Mouse (Mus musculus): ENCODE data around the gene Uxs1. TPM values are rescaled to one million over a fixed set of nuclear protein-coding genes. Genes with fewer than 3 reads are reported as not detected.

Gene Uxs1
- polyA plus RNA-seq, 1 experiment from 2014 or later = 7.3 TPM

- ATAC-seq (ENCODE audit: low read depth) = no peak
- WGBS (ENCODE audit: insufficient replicate concordance) = 66% methylated on average over 4 of the region's 4 CpGs
- no peak overlapping the region for H3K27ac ChIP-seq (ENCODE audit: low read length)
- H3K4me2 ChIP-seq (ENCODE audit: low read depth, low read length) = no peak overlapping the region
- no peak overlapping the region for H3K4me3 ChIP-seq (ENCODE audit: low read depth, low read length)
- H3K27me3 ChIP-seq (ENCODE audit: control insufficient read depth, insufficient read depth, low read depth, low read length) = no peaks in the 10 kb centered on the region
- no peaks in the 10 kb centered on the region for H3K9me3 ChIP-seq (replicated peaks; ENCODE audit: control insufficient read depth, low read length)
- H3K9ac ChIP-seq (ENCODE audit: low read depth, low read length) = no peak overlapping the region
- H3K4me1 ChIP-seq (ENCODE audit: control insufficient read depth, low read depth, low read length) = no peaks in the 10 kb centered on the region
- H3K36me3 ChIP-seq (ENCODE audit: control insufficient read depth, insufficient read depth) = peaks cover 2% of the 10 kb centered on the region
Observed at GRCm38 (mm10) chr1:43768385-43768990, 59.1 kb downstream of the Uxs1 start.

DNA sequence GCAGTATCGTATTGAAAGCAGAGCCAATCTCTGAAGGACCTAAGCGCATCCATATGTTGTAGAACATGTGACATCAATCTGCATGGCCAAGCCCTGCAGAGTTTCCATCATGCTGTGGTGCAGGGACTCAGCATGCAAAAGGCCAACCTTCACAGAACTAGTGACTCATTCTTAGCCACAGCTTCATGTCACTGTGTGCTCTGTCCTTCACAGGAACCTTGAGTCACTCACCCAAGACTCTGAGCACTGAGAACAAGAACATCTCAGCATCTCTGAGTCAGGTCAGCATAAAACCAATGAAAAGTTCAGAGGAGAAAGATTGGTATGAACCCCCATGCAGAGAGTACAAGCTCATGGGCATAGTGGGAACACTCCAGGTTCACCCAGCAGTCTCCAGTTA lies 61.3 kb downstream of the Uxs1 start:
- no peak overlapping the region for H3K27ac ChIP-seq (ENCODE audit: low read length)
- H3K27me3 ChIP-seq (ENCODE audit: control insufficient read depth, insufficient read depth, low read depth, low read length) = no peaks in the 10 kb centered on the region
- 86% methylated on average over 2 of the region's 2 CpGs for WGBS (ENCODE audit: insufficient replicate concordance)
- no peaks in the 10 kb centered on the region; the same call in 1 of the 2 replicates for H3K36me3 ChIP-seq (ENCODE audit: control insufficient read depth, insufficient read depth)
- no peak for ATAC-seq (ENCODE audit: low read depth)
- no peaks in the 10 kb centered on the region for H3K9me3 ChIP-seq (replicated peaks; ENCODE audit: control insufficient read depth, low read length)
- H3K4me1 ChIP-seq (ENCODE audit: control insufficient read depth, low read depth, low read length) = no peaks in the 10 kb centered on the region
- no peak overlapping the region for H3K4me2 ChIP-seq (ENCODE audit: low read depth, low read length)
- H3K4me3 ChIP-seq (ENCODE audit: low read depth, low read length) = no peak overlapping the region
- no peak overlapping the region for H3K9ac ChIP-seq (ENCODE audit: low read depth, low read length)

DNA sequence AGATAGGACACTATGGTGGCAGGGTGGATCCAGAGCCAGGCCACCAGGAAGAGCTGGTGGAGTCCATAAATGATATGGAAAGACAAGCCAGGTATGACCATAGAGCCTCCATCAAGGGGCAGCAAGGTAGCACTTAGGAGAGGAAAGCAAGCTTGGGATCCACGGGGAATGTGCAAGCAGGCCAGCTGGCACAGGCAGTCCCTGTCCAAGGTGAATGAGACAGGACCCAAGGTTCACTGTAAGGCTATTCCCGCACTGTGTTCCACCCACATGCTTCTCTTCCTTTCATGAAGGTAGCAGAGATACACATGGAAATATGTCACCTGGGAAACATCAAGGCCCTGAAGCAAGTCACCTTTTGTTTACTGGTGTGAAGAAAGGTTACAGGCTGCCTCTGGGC lies 63.1 kb downstream of the Uxs1 start:
- WGBS (ENCODE audit: insufficient replicate concordance) = 81% methylated on average over 2 of the region's 2 CpGs
- ATAC-seq (ENCODE audit: low read depth) = no peak
- no peaks in the 10 kb centered on the region for H3K27me3 ChIP-seq (ENCODE audit: control insufficient read depth, insufficient read depth, low read depth, low read length)
- no peaks in the 10 kb centered on the region; the same call in 1 of the 2 replicates for H3K36me3 ChIP-seq (ENCODE audit: control insufficient read depth, insufficient read depth)
- no peak overlapping the region for H3K9ac ChIP-seq (ENCODE audit: low read depth, low read length)
- no peak overlapping the region for H3K4me2 ChIP-seq (ENCODE audit: low read depth, low read length)
- no peaks in the 10 kb centered on the region for H3K9me3 ChIP-seq (replicated peaks; ENCODE audit: control insufficient read depth, low read length)
- no peak overlapping the region for H3K27ac ChIP-seq (ENCODE audit: low read length)
- H3K4me3 ChIP-seq (ENCODE audit: low read depth, low read length) = no peak overlapping the region
- no peaks in the 10 kb centered on the region for H3K4me1 ChIP-seq (ENCODE audit: control insufficient read depth, low read depth, low read length)

GRCm38 (mm10) chr1:43760085-43760484 lies 67.5 kb downstream of the Uxs1 start:
- ATAC-seq (ENCODE audit: low read depth) = no peak
- no peaks in the 10 kb centered on the region; the same call in 1 of the 2 replicates for H3K36me3 ChIP-seq (ENCODE audit: control insufficient read depth, insufficient read depth)
- no peak overlapping the region for H3K4me3 ChIP-seq (ENCODE audit: low read depth, low read length)
- H3K9me3 ChIP-seq (replicated peaks; ENCODE audit: control insufficient read depth, low read length) = no peaks in the 10 kb centered on the region
- no peaks in the 10 kb centered on the region for H3K4me1 ChIP-seq (ENCODE audit: control insufficient read depth, low read depth, low read length)
- no peak overlapping the region for H3K27ac ChIP-seq (ENCODE audit: low read length)
- H3K4me2 ChIP-seq (ENCODE audit: low read depth, low read length) = no peak overlapping the region
- H3K9ac ChIP-seq (ENCODE audit: low read depth, low read length) = no peak overlapping the region
- H3K27me3 ChIP-seq (ENCODE audit: control insufficient read depth, insufficient read depth, low read depth, low read length) = no peaks in the 10 kb centered on the region

DNA sequence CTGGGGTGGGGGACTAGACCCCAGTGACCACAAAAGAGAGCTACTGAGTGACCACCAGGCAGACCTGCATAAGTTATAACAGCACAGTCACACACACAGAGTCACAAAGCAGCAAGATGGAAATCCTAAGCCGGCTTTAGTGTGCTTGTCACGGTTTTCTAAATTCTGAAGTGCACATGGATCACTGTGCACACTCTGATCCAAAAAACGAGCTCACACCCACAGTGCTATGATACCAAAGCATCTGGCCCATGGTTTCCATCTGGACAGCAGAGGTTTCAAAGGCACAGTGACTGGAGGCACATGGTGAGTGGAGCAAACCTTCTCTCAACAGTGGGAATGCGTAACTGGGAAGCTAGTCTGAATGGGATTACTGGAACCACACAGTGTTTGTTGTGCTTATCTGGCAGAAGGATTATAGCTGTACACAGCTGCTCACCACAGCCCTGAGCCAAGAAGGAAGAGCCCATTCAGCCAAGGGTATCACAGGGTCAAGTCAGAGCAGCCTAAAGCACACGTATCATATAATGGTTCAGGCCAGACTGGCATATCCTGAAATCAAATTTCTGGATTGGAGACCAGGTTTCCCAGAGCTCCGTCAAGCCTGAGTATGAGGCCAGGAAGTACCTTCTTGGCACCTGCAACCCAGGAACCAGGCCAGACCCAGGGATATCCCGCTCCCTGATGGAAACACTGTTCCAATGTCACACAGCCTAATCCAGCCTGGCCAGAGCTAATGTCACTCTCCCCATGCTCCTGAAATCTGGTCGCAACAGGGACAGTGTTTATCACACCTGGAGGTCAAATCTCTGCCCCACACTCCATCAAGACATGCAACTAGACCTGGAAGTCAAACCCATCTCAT lies 72.9 kb downstream of the Uxs1 start:
- no peak overlapping the region for H3K27ac ChIP-seq (ENCODE audit: low read length)
- no peak overlapping the region for H3K9ac ChIP-seq (ENCODE audit: low read depth, low read length)
- no peak overlapping the region for H3K4me2 ChIP-seq (ENCODE audit: low read depth, low read length)
- ATAC-seq (ENCODE audit: low read depth) = no peak
- no peak overlapping the region for H3K4me3 ChIP-seq (ENCODE audit: low read depth, low read length)
- no peaks in the 10 kb centered on the region for H3K4me1 ChIP-seq (ENCODE audit: control insufficient read depth, low read depth, low read length)
- H3K27me3 ChIP-seq (ENCODE audit: control insufficient read depth, insufficient read depth, low read depth, low read length) = no peaks in the 10 kb centered on the region
- 83% methylated on average over 8 of the region's 8 CpGs for WGBS (ENCODE audit: insufficient replicate concordance)
- H3K9me3 ChIP-seq (replicated peaks; ENCODE audit: control insufficient read depth, low read length) = no peaks in the 10 kb centered on the region
- H3K36me3 ChIP-seq (ENCODE audit: control insufficient read depth, insufficient read depth) = no peaks in the 10 kb centered on the region; the same call in 1 of the 2 replicates

GRCm38 (mm10) chr1:43738519-43738894 lies 89.1 kb downstream of the Uxs1 start:
- H3K36me3 ChIP-seq (ENCODE audit: control insufficient read depth, insufficient read depth) = no peaks in the 10 kb centered on the region
- WGBS (ENCODE audit: insufficient replicate concordance) = 75% methylated on average over 10 of the region's 10 CpGs
- H3K4me2 ChIP-seq (ENCODE audit: low read depth, low read length) = no peak overlapping the region
- H3K27ac ChIP-seq (ENCODE audit: low read length) = no peak overlapping the region
- no peaks in the 10 kb centered on the region for H3K4me1 ChIP-seq (ENCODE audit: control insufficient read depth, low read depth, low read length)
- no peak overlapping the region for H3K9ac ChIP-seq (ENCODE audit: low read depth, low read length)
- ATAC-seq (ENCODE audit: low read depth) = no peak
- H3K27me3 ChIP-seq (ENCODE audit: control insufficient read depth, insufficient read depth, low read depth, low read length) = no peaks in the 10 kb centered on the region
- H3K4me3 ChIP-seq (ENCODE audit: low read depth, low read length) = no peak overlapping the region
- H3K9me3 ChIP-seq (replicated peaks; ENCODE audit: control insufficient read depth, low read length) = no peaks in the 10 kb centered on the region

- WGBS (ENCODE audit: insufficient replicate concordance) = 56% methylated on average over 7 of the region's 7 CpGs
Observed at GRCm38 (mm10) chr1:43737812-43738518, 89.6 kb downstream of the Uxs1 start.

DNA sequence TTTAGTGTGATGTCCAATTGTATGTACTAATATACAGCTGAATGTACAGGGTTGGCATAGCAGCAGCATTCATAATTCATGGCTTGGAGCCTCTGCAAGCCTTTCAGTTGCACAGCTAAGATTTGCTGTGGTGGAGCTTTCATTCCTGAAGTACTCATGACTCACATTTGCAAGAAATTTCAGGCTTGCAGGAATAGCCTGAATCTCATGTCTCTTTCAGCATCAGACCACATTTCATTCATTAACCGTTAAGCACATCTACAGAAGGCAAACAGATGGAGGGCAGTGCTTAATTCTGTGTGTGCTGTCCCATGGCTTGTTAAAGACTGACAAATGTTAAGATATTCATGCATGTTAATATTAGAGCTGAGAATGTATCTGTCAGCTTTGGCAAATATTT lies 94.9 kb downstream of the Uxs1 start:
- Histone ChIP-seq H3K36me3 (ENCODE audit: control insufficient read depth, insufficient read depth) (no peaks in the 10 kb centered on the region), H3K9ac (ENCODE audit: low read depth, low read length) (no peak overlapping the region), H3K4me2 (ENCODE audit: low read depth, low read length) (no peak overlapping the region), H3K4me1 (ENCODE audit: control insufficient read depth, low read depth, low read length) (no peaks in the 10 kb centered on the region), H3K9me3 (replicated peaks; ENCODE audit: control insufficient read depth, low read length) (no peaks in the 10 kb centered on the region), H3K27ac (ENCODE audit: low read length) (no peak overlapping the region), H3K4me3 (ENCODE audit: low read depth, low read length) (no peak overlapping the region), H3K27me3 (ENCODE audit: control insufficient read depth, insufficient read depth, low read depth, low read length) (no peaks in the 10 kb centered on the region)
- 62% methylated on average over 1 of the region's 1 CpGs for WGBS (ENCODE audit: insufficient replicate concordance)
- ATAC-seq (ENCODE audit: low read depth) = no peak

More at GRCm38 (mm10) chr1:43737812-43738518, 89.6 kb downstream of the Uxs1 start:
- Histone ChIP-seq H3K4me1 (ENCODE audit: control insufficient read depth, low read depth, low read length) (no peaks in the 10 kb centered on the region), H3K27me3 (ENCODE audit: control insufficient read depth, insufficient read depth, low read depth, low read length) (no peaks in the 10 kb centered on the region), H3K36me3 (ENCODE audit: control insufficient read depth, insufficient read depth) (no peaks in the 10 kb centered on the region), H3K4me3 (ENCODE audit: low read depth, low read length) (no peak overlapping the region), H3K9ac (ENCODE audit: low read depth, low read length) (no peak overlapping the region), H3K4me2 (ENCODE audit: low read depth, low read length) (no peak overlapping the region), H3K27ac (ENCODE audit: low read length) (no peak overlapping the region), H3K9me3 (replicated peaks; ENCODE audit: control insufficient read depth, low read length) (no peaks in the 10 kb centered on the region)
- no peak for ATAC-seq (ENCODE audit: low read depth)

DNA sequence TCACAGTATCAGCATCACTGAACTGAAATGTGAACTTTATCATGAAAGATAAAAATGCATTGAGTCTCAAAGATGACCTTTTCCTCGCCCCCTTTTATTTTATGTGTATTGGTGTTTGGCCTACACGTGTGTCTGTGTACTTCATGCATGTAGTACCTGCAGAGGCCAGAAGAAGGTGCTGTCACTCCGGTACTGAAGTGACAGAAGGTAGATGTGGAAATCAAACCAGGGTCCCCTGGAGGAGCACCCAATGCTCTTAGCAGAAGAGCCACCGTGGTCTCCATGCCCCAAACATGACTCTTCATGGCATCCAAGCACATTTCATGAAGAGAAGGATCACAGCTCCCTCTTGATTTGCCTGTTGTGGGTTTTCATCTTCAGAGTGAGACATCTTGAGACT lies 95.5 kb downstream of the Uxs1 start:
- Histone ChIP-seq H3K4me2 (ENCODE audit: low read depth, low read length) (no peak overlapping the region), H3K9me3 (replicated peaks; ENCODE audit: control insufficient read depth, low read length) (no peaks in the 10 kb centered on the region), H3K9ac (ENCODE audit: low read depth, low read length) (no peak overlapping the region), H3K36me3 (ENCODE audit: control insufficient read depth, insufficient read depth) (no peaks in the 10 kb centered on the region), H3K4me3 (ENCODE audit: low read depth, low read length) (no peak overlapping the region), H3K27ac (ENCODE audit: low read length) (no peak overlapping the region), H3K27me3 (ENCODE audit: control insufficient read depth, insufficient read depth, low read depth, low read length) (no peaks in the 10 kb centered on the region), H3K4me1 (ENCODE audit: control insufficient read depth, low read depth, low read length) (no peaks in the 10 kb centered on the region)
- 55% methylated on average over 4 of the region's 4 CpGs for WGBS (ENCODE audit: insufficient replicate concordance)
- no peak for ATAC-seq (ENCODE audit: low read depth)

Data from liver, embryonic 16.5 days (tissue).